Mouse (Mus musculus): ENCODE data around the gene Il1r2. TPM values are rescaled to one million over a fixed set of nuclear protein-coding genes. Genes with fewer than 3 reads are reported as not detected.

Il1r2 gene
- polyA plus RNA-seq, 1 experiment: not detected

DNA sequence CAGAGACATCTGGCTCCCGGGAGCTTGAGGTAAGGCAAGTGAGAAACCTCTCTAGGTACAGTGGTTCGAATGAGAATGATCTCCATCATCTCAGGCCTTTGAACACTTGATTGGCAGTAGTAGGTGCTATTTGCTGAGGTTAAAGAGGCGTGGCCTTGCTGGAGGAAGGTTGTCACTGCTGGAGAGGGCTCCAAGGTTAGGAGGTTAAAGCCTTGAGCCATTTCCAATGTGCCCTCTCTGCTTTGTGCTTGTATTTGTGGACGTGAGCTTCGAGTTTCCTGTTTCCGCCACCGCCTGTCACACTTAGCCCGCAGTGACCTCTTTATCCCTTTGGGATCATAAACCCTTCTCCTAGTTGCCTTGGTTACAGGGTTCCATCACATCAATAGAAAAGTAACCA is 21.7 kb upstream of the Il1r2 start:
- no peak for TF ChIP-seq GATA1 (IDR thresholded peaks at IDR 0.05; ENCODE audit: low read length)

DNA sequence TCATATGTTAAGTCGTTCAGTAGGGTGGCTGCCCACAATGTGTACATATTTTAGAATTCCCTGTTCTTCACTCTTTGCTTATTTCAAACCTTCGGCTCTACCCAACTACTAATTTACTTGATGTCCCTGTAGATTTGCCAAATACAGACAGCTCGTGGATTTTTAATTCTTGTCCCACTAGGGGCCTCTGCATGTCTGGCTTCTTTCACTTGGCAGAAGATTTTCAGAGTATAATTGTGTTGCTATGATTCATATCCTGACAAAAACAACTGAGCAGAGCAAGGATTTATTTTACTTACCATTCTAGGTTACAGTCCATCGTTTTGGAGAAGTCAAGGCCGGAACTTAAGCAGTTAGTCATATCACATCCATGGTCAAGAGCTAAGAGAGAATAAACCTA is 20.8 kb upstream of the Il1r2 start:
- TF ChIP-seq GATA1 (IDR thresholded peaks at IDR 0.05; ENCODE audit: low read length): no peak

DNA sequence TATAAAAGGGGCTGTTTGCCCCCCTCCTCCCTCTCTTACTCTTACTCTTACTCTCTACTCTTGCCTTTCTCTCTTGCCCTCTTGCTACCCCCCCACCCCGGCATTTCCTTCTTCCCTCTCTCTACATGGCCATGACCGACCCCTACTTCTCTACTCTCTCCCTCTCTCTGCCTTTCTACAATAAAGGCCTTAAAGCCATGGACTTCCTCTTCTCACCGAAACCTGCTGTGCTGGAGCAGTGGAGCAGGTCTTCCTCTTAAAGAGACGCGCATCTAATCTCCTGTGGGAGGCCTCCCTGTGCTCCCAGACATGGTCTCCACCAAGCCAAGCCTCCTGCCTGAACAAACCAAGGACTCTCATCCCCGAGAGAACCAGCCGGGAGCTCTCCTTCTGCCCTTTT is 18.8 kb upstream of the Il1r2 start:
- TF ChIP-seq GATA1 (IDR thresholded peaks at IDR 0.05; ENCODE audit: low read length): no peak

DNA sequence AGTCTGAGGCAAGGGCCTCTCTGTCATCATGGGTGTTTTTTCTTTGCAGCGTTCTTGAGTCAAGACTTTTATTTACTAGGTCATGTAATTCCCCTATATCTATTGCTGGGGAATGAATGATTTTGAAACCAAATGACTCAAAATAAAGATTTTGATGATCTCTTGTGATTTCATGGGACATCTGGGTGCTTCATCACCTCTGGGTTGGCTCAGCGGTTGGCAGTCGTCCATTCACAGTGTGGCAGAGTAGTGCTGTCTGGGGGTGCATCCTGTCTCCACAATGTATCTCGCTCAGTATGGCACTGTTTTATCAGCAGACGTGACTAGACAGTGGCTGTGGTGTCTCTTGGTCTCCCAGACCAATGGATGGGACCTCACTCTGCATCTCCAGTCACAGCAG is 17.9 kb upstream of the Il1r2 start:
- no peak for TF ChIP-seq GATA1 (IDR thresholded peaks at IDR 0.05; ENCODE audit: low read length)

DNA sequence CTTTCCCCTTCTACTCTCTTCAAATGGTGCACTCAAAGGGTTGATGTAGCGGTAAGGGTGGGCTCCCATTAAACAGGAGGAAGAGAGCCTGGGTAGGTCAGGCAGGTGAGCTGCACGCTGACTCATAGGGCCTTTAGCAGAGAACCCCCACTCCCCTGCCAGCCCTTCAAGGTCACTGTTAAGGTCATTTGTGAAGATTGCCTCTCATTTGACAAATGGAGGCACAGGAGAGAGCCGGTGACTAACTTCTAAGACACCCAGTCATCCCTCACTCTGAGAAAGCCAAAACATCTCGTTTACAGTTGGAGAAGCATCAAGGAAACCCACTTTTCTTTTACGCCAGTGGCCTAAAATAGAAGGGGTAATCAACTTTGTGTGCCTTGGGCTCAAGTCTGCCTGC is 16.5 kb upstream of the Il1r2 start:
- no peak for TF ChIP-seq GATA1 (IDR thresholded peaks at IDR 0.05; ENCODE audit: low read length)

DNA sequence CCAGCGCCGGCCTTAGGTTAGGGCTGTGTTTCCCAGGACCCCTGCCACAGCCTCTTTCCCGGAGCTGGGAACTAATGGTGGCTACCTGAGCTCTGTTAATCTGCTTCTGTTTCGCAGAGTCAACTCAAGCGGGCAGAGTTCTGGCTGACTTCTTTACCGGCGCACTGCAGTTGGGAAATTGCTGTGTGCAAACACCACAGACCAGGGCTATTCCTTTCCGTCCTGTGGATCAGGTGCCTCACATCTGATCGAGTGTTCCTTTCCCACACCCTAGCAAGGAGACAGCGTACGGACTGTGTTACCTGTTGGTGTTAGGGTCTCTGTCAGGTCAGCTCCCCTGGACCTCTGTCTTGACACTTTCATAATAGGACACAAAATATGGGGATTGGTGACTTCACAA is 15.9 kb upstream of the Il1r2 start:
- no peak for TF ChIP-seq GATA1 (IDR thresholded peaks at IDR 0.05; ENCODE audit: low read length)

DNA sequence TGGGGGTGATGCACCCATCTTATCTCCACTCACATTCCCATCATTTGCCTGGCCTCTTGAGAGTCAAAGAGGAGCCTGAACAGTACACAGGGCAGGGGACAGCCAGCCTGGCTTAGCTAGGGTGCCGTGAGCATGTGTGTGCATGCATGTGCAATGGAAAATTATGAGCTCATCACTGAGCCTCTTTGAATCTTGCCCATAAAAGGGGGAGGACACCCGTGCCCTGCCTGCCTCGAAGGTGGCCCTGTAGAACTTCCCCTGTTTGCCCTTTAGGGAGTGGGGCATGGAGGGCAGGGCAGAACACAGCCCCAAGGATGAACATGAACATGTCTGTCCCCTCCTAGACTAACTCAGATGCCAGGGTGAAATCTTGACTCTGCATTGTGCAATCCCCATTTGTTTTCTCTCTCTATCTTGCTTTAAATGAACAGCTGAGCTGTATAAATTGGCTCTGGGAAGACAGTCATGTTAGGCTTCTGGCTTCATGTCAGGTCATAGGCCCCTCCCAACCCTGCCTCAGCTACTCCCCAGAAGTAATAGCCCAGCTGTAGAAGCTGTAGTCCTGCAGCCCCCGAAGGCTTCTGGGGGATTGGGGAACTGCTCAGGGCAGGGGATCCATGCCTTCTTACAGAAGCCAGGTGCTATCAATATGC is 14.6 kb upstream of the Il1r2 start:
- no peak for TF ChIP-seq GATA1 (IDR thresholded peaks at IDR 0.05; ENCODE audit: low read length)

DNA sequence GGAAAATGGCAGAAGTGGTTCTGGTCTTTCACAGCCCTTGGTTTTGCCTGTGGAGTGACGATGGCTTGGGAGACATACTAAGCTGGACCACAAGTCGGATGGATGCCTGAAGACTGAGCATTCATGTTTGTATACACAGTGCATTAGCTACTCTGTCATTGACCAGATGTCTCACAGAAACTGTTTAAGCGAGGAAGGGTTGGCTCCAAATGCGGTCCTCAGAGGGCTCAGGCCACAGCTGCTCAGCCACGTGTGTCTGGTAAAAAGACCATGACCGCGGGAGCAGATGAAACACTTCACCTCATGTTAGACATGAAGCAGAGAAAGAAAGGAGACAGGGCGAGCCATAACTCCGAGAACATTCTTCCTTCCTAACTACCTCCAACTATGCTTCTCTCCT is 12.5 kb upstream of the Il1r2 start:
- TF ChIP-seq GATA1 (IDR thresholded peaks at IDR 0.05; ENCODE audit: low read length): no peak

DNA sequence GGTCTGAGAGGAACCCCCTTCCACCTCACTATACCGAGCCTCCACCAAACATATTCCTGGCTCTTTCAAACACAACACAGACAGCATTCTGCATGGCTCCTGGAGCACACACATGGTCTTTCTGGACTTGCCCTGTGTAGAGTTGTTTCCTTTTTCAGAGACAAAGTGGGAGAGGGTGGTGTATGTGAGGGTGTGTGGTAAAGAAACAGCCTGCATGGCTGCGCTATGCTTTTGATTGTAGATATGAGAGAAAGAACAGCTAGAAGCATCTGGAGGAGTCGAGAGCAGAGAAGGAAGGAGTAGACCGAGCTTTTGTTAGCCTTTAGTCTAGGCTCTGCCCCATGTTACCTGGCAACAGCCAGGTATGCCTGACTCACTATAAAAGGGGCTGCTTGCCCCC is 10.5 kb upstream of the Il1r2 start:
- TF ChIP-seq GATA1 (IDR thresholded peaks at IDR 0.05; ENCODE audit: low read length): no peak

DNA sequence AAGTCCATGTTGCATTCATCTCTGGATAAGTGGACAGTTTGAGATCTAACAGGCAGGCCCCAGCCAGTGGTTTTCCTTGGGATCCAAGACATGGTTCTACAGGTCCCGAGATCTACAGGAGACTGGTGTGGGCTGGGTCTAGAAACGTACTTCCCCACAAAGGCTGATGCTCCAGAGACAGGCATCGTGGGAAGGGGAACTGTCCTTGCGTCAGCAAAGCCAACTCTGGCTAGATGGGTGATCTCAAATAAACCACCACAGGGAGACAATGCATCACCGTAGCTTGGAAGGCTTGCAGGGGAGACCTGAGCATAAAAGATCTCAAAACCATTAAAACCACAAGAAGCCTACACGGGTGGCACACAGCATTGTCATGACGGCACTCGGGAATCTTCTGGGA is 9.4 kb upstream of the Il1r2 start:
- TF ChIP-seq GATA1 (IDR thresholded peaks at IDR 0.05; ENCODE audit: low read length): no peak

DNA sequence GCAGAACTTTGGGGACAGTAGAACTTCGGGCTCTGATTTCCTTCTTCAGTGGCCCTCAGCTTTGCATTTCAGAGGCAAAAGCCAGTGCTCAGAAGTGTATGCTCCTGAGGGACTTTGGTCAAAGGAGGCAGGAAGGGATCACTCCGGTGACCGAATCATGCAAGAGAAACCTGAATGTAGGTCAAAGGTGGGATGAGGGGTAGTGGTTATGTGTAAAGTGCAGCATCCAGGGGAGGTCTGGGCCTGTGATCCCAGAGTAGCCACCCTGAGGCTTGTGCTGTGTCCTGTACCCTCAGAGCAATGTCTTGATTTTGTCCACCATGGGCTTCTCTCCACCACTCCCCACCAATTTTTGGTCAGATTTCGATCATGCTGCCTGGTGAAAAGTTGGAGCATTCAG is 1.3 kb upstream of the Il1r2 start:
- TF ChIP-seq GATA1 (IDR thresholded peaks at IDR 0.05; ENCODE audit: low read length): no peak

DNA sequence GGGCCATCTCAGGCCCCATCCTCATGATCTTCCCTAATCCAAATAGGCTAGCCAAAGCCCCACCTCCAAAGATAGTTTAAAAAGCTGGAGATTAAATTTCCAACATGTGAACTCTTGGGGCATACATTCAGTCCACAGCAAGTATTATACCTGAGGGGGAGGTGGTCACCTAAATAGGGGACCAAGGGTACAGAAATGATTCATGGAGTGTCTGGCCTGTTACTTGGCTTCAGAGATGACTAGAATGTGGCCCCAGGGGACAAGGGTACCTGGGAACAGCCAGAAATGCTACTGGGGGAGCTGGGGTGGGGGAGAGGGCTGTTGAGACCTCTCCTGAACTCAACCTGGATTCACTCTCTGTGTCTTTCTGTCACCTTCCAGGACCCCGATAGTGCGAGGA is 3.4 kb downstream of the Il1r2 start:
- TF ChIP-seq GATA1 (IDR thresholded peaks at IDR 0.05; ENCODE audit: low read length): no peak

DNA sequence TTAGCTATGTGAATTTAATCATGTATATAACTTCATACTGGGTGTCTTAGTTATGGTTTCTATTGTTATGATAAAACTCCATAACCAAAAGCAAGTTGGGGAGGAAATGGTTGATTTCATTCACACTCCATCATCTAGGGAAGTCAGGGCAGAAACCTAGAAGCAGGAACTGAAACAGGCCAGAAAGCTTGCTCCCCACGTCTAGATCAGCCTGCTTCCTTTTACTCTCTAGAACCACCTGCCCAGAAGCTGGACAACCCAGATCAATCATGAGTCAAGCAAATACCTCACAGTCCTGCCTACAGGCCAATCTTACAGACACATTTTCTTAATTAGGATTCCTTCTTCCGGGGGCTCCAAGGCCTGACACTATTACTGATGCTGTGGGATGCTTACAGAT is 7.2 kb downstream of the Il1r2 start:
- no peak for TF ChIP-seq GATA1 (IDR thresholded peaks at IDR 0.05; ENCODE audit: low read length)

DNA sequence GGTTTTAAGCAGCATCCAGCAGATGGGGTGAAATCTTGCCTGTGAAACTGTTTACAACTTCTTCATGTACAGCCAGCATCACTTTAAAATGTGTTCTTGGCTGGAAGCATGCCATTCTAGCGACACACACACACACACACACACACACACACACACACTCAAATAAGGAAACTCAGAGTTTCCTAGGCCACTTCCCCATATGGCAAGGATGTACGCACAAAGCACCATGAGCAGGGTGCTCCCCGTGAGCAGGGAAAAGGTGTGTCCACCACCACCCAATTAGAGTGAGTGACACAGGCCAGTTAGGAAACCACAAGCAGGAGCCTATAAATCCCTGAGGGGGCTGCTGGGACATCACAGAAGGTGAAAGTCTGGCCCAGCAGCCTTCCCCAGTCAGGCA is 10.5 kb downstream of the Il1r2 start:
- no peak for TF ChIP-seq GATA1 (IDR thresholded peaks at IDR 0.05; ENCODE audit: low read length)

DNA sequence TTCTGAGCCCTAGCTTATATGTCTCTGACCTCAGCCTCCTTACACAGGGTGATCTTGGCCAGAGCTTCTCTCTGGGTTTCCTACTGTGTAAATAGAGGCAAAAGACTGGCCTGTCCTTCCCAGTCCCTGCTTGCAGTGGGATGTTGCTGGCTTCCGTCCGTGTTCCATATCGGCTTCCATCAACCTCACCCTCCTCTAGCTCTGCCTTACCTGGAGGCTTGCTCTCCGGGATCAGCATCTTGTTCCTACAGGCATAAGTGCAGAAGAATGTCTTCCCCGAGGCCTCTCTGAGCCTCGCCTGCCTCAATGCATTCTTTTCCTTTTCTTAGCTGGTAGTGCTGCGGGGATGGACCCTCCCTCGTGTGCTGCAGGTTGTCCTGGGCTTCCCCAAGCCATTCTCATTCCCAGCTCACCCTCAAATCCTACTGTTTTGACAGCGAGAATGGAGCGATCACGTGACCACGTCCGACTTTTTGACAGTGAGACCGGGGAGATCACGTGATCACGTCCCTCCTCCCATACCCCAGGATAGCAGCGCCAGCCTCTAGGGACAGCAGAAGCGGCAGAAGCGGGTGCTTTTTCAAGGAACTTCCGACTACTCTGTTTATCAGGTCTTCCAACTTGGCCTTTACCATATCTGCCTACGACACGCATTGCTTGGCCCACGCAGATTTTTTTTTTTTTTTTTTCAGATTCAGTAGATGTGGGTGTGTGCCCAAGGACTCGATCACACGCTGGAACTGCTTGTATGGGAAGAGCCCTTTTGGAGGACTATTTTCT is 11.7 kb downstream of the Il1r2 start:
- no peak for TF ChIP-seq GATA1 (IDR thresholded peaks at IDR 0.05; ENCODE audit: low read length)

DNA sequence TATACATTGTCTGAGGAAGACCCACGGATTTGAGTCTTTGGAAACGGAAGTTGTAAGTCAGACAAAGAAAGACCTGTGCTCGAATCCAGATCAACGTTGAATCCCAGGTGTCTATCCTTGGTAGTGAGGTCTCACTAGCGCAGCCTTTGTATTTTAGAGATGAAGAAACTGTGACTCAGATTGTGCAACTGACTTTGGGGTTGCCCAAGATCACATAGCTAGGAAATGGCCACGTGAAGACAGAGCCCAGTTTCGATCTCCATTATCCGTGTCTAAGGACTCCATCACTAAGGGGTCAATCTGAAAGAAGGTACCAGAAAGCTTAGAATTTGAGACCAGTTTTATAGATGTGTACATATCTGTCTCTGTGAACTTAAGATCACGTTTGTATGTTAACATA is 17.3 kb downstream of the Il1r2 start:
- no peak for TF ChIP-seq GATA1 (IDR thresholded peaks at IDR 0.05; ENCODE audit: low read length)

DNA sequence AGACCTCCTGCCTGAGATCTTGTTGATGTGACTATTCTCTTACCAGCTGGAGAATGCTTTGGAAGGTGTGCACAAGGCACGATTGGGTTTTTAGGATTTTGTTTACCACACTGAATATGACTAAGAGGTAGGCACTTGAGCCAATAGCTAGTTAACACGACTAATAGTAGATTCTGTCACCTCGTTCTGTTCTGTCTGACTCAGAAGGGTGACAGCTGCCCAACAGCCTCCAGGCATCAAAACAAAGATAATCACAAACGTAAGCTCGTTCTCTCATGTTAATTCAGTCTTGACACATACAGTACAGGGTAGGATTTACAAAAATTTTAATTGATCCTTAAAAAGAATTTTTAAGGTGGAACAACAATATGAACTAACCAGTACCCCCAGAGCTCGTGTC is 18.7 kb downstream of the Il1r2 start:
- no peak for TF ChIP-seq GATA1 (IDR thresholded peaks at IDR 0.05; ENCODE audit: low read length)

Measured in G1E-ER4 (cell line).